Mouse (Mus musculus) left cerebral cortex, postnatal 4 days (tissue): ENCODE results near the gene Poln. TPM values are rescaled to one million over a fixed set of nuclear protein-coding genes. Genes with fewer than 3 reads are reported as not detected.

Source experiments
- DNase-seq: peaks from one replicate; pipeline ENCODE4 v3.0.0-alpha.2; 2022
- intact Hi-C: fragments of 180-260 bp; cut with DNase I; formaldehyde crosslinking; loops from one replicate; pipeline ENCODE4 v1.15.1; 2025
- total RNA-seq, 2 experiments: library from RNA; stranded (reverse); gene quantifications; 2 replicates each; pipeline ENCODE4 v1.2.3; 2021

Poln gene
- total RNA-seq, 2 experiments from 2014 or later: 0.68 to 1.7 TPM

GRCm38 (mm10) chr5:34187601-34188316, 18.5 kb upstream of the Poln start, which contains the start of gene Mxd4:
Gene Mxd4 (minus strand): TSS chr5:34187720.
- intact Hi-C loops: no loop called here
- peak; percentile 99 for DNase-seq

DNA sequence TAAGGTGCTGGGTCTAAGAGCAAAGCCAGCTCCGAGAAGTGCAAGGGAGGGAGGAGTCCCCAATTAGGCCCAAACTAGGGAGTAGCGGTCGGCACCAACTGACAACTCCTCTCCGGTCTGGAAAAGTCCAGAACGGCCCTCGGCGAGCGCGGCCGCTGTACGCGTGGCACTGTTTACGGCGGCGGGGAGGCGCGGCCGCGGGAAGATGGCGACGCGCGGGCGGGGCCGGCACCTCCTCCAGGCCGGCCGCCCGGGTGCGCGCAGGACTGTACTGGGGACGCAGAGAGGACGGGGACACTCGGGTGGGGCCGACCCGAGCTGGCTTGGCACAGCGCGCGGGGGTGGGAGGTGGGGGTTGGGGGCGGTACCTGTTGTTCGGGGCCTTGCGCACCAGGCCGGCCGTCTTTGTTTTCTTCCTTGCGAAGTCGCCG, 17.7 kb upstream of the Poln start:
- DNase-seq: peak; percentile 47
- intact Hi-C loops: no loop called here

DNA sequence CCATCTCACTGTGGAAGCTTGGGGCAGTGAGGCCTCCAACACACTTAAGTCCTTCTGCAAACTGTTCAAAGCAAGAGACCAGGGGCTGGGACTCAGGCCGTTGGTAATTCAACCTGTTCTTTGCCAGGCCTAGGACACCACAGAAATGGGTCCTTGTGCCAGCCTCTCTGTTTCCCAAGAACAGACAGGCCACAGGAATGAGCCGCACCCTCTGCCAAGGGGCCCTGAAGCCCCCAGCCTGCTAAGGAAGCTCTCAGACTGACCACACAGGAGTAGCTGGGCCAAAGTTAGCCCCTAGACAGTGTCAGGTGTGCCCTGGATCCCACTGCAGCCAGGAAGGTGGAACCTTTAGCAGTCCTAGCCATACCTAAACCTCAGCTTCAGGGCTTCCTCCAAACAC, 17.1 kb upstream of the Poln start:
- intact Hi-C loops: no loop called here
- no peak for DNase-seq

GRCm38 (mm10) chr5:34185791-34186190, 16.5 kb upstream of the Poln start:
- DNase-seq: no peak

DNA sequence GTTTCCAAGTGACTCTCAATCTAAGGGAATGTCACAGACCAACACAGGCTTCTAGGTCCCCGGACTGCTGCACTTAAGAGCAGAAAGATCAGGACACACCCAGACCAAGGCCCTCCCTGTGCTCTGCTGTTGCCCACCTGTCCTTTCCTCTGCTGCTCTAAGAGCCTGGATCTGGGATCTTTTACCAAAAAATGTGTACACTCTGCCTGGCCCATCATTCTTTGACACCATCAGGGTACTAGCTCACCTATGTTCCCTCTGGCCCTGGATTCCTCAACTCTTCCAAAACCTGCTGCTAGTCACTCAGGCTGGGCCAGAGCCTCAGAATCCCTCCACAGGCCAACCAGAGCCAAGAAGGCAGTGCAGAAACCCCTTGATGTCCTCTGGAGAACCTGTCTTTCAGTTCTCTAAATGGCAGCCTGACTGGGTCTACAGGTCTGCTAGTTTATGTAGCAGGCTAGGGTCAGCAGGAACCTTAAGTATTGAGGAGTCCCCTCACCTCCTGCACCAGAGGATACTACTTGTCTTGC, 15.9 kb upstream of the Poln start:
- DNase-seq: no peak
- intact Hi-C loops: no loop called here

More at GRCm38 (mm10) chr5:34185791-34186190, 16.5 kb upstream of the Poln start:
- intact Hi-C loops: no loop called here

GRCm38 (mm10) chr5:34183976-34184375, 14.7 kb upstream of the Poln start:
- intact Hi-C loops: no loop called here
- DNase-seq: no peak

DNA sequence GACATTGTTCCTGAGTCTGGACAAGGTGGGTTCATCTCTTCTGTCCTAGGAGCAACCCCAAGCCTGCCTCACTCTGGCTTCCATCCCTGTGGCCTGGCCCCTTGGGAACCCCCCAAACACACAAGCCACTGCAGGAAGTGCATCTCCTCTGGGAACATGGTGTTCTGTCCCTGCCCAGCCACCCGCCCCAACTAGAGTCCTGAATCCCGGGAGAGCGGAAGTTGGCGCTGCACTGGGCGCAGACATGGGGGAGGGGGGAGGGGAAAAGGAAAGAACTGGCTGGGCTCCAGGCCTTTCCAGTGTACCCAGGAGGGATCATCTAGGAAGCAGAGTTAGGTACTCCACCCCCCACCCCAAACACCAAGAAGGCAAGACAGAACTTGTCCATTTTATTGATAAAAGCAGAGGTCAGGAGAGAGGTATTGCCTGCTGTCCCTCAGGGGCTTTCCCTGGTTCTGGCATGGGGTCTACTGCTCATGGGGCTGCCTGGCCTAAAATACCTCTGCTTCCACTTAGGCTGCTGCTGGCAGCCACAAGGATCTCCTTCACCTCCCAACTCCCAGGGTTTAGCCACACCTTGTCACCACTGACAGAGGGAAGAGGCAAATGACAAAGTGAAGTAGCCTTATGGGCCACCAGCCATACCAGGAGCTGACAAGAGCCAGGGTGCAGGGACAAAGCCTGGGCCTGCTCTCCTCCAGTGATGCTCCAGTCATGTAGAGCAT, 14.1 kb upstream of the Poln start:
- DNase-seq: no peak
- intact Hi-C loops: no loop called here

DNA sequence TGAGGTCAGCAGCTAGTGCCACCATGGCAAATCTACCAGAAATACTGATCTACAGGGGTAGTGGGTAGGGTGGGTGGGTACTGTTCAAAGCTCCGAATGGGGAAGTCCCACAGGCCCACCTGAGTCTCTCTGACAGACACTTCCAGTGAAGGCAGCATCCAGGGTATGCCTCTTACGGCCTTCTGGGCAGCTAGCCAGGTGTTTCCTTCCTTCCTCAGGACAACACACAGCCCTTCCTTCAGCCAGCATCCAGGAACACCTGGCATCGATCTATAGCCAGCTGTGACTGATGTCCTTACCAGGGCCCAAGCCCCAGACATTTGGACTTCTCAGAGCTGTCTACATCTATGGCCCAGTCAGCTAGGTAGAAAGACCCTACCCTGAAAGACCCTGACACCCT, 13.2 kb upstream of the Poln start:
- DNase-seq: no peak
- intact Hi-C loops: no loop called here

DNA sequence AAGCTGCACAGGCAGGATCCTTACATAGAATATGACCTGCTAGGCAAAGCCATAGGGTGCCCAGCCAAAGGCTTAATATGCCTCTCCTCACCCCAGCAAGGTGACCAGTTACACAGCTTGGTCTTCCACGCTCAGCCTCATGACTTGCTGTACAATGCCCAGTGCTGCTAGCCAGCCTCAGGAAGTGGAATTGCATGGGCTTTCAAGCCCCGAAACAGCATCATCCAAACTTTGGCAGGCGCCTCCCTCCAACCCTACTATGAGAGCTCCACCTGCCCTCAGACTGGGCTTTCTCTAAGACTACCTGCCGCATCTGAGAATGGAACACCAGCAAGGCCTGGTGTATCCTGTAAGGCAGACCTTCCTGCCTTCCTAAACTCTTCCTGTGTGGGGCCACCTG, 8.6 kb upstream of the Poln start:
- DNase-seq: no peak
- intact Hi-C loops: no loop called here

DNA sequence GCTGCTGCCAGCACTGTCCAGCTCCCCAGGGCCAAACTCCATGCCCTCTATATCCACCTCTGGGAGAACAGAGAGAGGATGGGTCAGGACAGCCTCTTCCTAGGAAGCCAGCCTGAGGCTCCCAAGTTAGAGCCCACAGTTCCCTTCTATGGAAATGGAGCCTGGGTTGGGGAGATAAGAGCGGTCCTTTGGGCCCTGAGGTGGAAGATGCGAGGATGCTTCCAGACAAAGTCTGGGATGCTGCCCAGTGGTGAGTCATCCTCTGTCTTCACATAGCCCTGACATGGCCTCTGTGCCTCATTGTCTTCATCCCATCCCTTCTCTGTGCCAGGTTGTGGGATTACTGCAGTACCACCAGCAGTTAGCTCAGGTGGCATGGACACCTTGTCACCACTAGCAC, 7.8 kb upstream of the Poln start:
- DNase-seq: no peak
- intact Hi-C loops: no loop called here

DNA sequence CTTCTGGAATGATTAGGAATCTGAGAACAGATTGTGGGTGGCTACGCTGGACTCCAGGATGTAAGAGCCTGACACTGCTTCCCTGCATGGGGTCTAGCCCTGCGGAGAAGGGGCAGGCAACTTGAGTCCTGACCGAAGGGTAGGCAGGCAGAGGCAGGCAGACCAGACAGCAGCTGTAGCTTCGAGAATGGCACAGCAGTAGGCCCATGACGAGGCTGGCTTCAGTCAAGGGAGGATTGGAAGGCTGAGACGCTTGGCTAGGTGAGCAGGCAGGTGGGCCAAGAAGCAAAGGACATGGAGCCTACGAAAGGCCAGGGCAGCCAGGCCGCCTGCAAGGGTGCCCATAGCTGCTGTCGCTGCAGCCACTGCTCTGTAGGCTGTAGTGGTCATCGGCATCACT, 7.4 kb upstream of the Poln start:
- intact Hi-C loops: no loop called here
- no peak for DNase-seq

- intact Hi-C loops: no loop called here
- no peak for DNase-seq
These were observed 6.1 kb upstream of the Poln start for GRCm38 (mm10) chr5:34175403-34175694.

DNA sequence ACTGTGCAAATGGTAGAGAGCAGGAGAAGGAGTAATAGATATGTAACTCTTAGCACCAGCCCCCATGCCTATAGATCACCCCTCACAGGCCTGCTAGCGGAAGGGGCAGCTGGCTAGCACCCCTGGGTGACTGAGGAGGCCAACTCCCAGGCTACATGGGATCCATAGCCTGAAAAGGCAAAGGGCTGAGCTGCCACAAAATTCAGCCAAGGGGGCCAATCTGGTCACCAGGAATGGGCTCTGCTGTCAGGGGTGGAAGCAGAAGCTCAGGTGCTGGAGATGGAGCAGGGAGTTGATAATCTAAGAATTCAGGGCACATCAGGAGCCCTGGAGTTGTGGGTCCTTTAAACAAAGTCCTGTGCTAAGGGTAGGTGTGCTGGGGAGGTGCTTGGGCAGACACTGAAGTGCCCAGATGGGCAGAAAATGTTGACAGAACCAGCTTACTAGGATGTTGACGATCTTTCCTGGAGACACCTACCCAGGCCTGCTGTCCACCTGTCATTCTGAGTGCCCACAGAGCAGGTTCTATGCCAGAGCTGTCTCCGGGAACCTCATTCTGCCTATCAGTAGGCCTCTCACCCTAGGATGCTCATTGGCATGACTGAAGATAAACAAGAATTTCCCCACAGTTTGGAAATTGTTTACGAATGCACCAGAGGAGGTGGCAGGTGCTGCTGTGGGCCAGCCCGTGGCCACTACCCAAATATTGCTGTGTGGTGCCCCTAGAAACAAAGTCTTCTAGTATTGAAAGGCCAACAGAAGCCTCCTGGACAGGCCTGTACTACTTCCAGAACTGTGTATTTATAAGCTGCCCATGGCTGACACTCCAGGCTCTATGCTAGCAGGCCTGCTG, 5.5 kb upstream of the Poln start:
- intact Hi-C loops: no loop called here
- no peak for DNase-seq

DNA sequence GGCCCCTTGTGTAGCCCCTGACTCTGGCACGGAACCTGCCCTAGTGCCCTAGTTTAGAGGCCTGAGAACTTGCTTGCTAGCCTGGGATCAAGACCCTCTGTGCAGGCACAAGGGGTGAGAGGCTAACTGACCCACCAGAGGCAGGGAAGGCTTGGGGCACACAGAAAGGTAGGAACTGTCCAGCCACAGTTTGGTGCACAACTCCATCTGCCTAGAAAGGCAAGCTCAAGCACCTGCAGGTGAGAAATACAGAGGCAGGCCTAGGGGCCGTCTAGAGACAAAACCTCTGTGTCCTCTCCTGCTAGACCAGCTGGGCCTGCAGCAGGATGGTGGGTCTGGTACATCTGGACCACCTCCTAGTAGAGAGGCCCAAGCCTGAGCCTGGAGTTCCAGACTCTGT, 4.8 kb upstream of the Poln start:
- no peak for DNase-seq
- intact Hi-C loops: no loop called here

GRCm38 (mm10) chr5:34170726-34171125, 1.5 kb upstream of the Poln start:
- DNase-seq: no peak
- intact Hi-C loops: no loop called here

DNA sequence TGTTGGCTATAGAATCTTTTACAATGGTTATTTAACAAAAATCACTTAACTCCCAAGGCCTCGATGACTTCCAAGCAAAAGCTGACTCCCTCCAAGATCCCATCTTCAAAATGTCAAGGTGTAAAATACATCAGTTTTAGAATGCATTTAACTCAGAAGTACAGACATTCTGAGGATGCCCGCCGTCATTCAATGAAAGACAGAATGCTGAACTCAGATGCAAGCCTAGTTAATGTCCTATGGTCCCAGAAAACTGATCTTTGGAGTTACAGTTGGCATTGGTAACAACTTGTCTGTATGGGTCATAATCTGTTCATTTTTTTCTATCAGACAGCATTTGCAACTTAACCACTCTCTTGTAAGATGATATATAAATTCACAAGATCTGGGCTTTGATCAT, 706 bp upstream of the Poln start:
- intact Hi-C loops: loop anchor here (10.0 kb wide), 1 partner anchor 175 kb away; the partner anchor contains the start of gene Nat8l
- no peak for DNase-seq

DNA sequence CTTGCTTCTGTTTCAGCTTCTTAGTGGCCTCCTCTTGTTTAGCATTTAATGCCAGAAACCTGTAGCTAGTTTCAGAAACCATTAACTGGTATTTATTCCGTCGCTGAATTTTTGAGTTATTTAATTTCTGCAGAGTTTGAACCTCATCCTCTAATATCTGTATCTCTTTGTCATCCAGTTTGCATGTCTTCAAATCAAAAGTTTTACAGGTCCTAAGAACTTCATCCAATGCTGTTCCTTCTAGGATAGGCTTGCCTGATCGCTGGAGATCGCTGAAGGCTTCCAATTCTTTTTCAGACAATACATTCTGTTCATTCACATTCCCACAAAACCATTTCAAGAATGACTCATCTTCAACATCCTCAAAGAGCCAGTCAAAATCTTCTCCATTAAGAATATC, 1.4 kb downstream of the Poln start:
- intact Hi-C loops: loop anchor here (10.0 kb wide), 1 partner anchor 173 kb away; the partner anchor contains the start of gene Nat8l
- no peak for DNase-seq

DNA sequence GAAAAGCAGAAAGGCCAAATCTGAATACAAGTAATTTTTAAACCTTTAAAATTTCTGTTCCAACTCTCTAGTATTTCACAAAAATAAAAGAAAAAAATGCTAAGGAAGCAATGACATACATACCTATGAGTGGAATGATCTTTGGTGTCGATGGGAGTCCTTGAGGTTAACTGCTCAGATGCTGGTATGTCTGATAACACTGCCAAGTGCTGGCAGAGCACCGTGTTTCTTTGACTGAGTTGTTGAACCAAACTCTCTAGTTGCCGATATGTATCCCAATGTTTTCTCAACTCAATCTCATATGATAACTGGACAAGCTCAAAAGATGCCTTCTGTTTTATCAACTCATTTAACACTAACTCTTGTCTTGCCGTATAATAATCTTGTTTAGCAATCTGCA, 3.5 kb downstream of the Poln start:
- no peak for DNase-seq
- intact Hi-C loops: loop anchor here (10.0 kb wide), 1 partner anchor 171 kb away; the partner anchor contains the start of gene Nat8l

DNA sequence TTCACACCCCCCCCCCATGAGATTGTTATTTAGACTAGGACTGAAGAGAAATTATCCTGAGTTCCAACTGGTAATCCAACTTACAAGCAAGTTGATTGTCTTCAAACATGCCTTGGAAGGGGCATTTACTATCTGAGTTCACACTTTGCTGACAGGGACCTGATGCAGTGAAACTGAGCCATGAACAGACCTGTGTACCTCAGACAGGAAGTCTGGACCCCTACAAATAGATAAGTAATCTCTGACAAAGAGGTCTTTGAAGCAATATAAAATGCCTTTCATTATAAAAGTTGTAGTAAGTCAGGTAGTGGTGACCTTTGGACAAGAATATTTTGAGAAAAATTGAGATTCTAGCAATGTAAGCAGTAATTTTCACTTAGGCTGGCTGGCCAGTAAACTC, 20.8 kb downstream of the Poln start:
- intact Hi-C loops: no loop called here
- DNase-seq: no peak

DNA sequence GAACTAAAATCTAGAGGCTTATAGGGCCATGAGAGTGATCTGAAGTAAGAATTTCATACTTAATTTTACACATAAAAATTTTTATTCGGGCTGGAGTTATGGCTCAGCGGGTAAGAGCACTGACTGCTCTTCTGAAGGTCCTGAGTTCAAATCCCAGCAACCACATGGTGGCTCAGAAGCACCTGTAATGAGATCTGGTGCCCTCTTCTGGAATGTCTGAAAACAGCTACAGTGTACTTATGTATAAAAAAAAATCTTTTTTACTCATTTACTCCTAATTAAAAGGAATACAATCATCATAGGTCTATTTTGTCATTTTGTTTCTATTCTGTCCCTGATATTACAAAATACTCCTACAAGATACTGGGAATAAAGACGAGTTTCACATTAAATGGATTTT, 21.7 kb downstream of the Poln start:
- no peak for DNase-seq
- intact Hi-C loops: no loop called here

- intact Hi-C loops: no loop called here
- DNase-seq: peak; percentile 26
These were observed 29.5 kb downstream of the Poln start for GRCm38 (mm10) chr5:34139751-34140150.
